Mouse (Mus musculus) adrenal gland, adult 2 months (tissue): Measurements from ENCODE around the gene Cadps. TPM values are rescaled to one million over a fixed set of nuclear protein-coding genes. Genes with fewer than 3 reads are reported as not detected.

Source experiments
- DNase-seq: peaks from one replicate; pipeline ENCODE4 v3.0.0; 2021
- long read RNA-seq: library from polyadenylated mRNA; stranded (forward); transcript quantifications from one replicate; pipeline ENCODE4 v2.0.0, GENCODE M21; 2021
- polyA plus RNA-seq: library from polyadenylated mRNA; depleted of rRNA; stranded (reverse); fragments of >200 nt; gene quantifications from 2 replicates; pipeline ENCODE4 v1.2.3, GENCODE M21; 2012; rRNA removed
- total RNA-seq, 2 experiments: library from RNA; stranded (reverse); gene quantifications; 2 replicates each; pipeline ENCODE4 v1.2.3; 2021

Gene Cadps
- 10 to 100 TPM in 1 of 2 experiments, 1 to 10 TPM in 1; 8.8 to 10.9 TPM for total RNA-seq
- polyA plus RNA-seq = 1.3 and 2.1 TPM in 2 replicates
- long read RNA-seq, partial matches to known transcripts = 0 of 3 reads
- long read RNA-seq, other reads (novel, unspliced or antisense) = 3 of 3 reads

DNA sequence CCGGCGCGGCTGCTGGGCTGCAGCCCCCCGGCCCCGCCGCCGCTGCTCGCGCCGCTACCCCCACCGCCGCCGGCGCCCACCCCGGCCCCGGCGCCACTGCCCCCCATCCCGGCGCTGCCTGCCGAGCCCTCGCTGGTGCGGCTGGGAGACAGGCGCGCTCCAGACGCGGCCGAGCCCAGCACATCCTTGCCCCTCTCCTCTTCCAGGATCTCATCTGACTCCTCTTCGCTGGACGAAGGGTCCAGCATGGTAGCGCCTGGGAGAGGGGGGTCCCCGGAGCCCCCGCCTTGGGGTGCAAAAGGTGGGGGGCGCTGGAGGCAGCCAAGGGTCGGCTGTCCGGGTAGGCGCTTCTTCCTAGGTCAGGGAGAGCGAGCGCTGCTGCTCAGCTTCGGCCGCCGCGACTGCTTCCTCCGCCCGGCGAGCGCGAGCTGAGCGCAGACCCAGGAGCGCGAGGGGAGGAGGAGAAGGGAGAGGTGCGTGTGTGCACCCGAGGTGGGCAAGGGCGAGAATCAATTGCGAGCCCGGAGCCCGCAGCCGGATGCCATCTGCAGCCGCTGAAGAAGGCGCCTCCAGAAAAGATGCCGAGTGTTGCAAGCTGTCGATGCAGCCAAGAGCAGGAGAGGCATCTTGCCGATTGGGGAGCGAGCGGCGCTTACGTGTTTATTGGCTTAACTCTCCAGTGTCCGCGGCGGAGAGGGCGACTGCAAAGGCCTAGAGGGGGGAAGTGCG, at the start of gene Cadps:
TSS of gene Cadps (minus strand) at position 589 of the 729 bp plus-strand sequence.
- DNase-seq = peak; percentile 19

DNA sequence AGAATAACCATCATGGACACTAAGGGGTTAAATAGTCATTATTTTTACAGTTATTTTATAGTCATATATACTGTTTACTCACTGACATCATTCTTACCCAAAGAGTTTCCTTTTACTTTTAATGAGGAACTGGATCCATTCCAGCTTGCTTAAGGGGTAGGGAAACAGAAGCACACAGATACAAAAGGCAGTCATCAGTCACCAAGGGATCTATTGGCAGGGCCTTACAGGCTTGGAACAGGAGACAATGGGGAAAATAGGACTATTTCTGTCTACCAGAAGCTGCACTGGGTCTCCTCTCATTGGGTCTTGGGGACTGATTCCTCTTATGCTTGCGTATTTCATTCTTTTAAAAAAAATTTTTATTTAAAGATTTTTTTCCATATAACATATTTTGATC, 46.7 kb upstream of the Cadps start:
- DNase-seq = no peak

- no peak for DNase-seq
These were observed 42.4 kb upstream of the Cadps start for GRCm38 (mm10) chr14:12865258-12865657.

GRCm38 (mm10) chr14:12843860-12844259, 21.0 kb upstream of the Cadps start:
- no peak for DNase-seq

DNA sequence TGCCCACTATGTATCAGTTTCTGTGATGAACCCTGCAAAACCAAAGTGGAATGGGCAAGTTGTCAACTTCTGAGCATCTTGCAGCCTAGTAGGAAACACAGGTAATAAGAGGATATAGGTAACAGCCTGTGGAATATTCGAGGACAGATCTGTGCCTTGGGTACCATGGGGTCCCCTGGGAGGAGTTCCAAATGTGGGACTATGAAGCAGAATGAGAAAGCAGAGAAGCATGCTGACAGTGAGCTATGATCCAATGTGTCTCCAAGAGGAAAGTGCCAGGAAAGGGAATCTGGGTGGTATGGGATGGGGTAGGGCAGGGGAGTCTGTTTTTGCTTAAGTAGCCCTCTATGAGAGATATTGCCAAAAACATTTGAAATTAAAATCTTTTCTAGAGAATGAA, 16.6 kb upstream of the Cadps start:
- no peak for DNase-seq

DNA sequence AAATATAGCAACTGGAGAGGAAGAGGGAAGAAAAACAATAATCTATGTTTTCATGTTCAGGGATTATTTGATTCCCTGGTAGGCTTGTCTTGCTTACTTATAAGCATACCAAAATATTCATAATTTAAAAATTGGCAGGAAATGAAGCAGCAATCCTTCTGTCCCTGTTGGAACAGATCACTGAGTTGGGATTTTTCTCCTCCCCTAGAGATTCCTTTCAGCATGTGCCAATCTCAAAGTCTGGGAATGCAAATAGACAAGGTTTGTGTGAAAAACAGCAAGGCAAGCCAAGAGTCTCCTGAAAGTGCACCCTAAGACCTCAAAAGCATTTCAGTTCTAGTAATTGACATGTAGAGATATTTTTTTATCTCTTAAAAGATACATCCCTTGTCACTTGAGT, 16.1 kb upstream of the Cadps start:
- no peak for DNase-seq

- no peak for DNase-seq
These were observed 15.4 kb upstream of the Cadps start for GRCm38 (mm10) chr14:12838323-12838722.

DNA sequence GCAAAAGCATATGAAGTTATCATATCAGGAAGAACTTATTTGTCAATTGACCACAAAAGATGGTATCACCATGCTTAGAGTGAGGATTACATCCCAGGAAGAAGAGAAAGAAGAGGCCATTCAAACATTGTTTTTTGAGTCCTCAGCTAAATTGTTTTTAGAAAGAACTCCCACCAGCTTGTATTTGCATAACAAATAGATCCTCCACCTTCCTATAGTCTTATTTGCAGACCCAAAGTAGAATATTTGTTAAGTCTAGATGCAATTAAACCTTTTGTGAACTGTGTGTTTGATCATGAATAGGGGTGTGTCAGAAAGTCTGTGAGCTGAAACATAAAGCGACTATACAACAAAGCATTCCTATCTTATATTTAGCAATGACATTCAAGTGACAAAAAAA, 15.0 kb upstream of the Cadps start:
- no peak for DNase-seq

DNA sequence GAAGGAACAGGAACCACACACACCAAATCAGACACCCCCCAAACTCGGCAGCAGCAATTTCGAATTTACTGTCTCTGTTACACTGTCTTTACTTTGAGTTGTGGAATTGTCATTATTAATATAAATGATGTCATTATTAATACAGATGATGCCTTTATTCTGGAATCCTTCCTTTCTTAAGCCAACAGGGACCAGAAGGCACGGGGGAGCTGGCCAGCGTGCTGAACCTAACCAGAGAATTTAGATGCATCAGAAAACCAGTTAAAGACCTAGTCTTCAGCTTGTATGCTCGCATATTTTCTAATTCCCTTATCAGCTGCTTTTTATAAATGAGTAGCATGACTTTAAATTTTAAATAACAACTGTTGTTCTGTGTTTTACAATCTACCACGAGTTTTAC, 902 bp upstream of the Cadps start:
- peak; percentile 18 for DNase-seq

- peak; percentile 55 for DNase-seq
These were observed 918 bp downstream of the Cadps start for GRCm38 (mm10) chr14:12821831-12822490.

DNA sequence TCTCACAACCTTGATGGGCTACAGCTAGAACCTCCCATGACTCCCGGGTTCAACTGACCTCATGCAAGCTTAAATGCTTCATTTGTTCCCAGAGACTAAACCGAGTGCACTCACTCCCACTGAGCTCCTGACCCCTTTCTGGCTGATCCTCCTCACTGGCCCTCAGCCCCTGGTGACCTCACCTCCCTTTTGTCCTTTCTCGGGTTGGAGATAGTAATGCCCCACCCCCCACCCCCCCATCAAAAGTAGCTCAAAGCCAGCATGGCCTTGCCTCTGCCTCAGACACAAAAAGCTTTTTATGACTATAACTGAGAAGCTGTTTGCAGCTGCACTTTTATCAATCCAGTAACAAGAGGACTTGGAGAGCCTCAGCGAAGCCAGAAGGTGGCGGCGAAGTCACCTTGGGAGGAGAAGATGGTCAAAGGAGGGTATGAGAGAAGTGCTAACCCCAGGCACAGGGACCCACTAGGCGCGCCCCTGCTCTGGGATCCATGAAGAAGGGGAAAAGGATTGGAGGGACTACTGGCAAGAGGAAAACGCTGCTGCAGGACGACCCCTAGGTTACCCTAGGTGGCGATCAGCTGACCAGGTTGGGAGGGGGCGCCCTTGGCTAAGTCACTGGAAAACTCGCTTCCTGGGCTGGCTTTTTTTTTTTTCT, 1.6 kb downstream of the Cadps start:
- DNase-seq = no peak

GRCm38 (mm10) chr14:12820149-12820548, 2.7 kb downstream of the Cadps start:
- DNase-seq = no peak

- no peak for DNase-seq
These were observed 4.4 kb downstream of the Cadps start for GRCm38 (mm10) chr14:12818442-12818841.

DNA sequence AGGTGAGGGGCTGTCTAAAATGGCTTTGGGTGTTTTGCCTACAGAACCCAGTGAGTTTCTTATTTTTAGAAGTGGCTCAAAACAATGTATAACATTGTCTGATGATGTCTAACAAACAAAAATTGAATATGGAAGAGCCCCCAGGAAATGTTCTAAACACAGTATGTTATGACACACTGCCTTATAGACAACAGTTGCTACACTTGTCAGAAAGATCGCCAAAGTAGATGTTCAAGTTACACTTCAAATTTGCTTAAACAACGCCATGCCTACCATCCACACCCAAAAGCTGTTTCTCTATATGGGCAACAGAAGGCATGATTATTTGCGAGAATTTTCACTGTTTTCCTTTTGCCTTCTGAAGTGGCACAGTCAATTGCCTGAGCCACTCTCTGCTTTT, 10.8 kb downstream of the Cadps start:
- no peak for DNase-seq

DNA sequence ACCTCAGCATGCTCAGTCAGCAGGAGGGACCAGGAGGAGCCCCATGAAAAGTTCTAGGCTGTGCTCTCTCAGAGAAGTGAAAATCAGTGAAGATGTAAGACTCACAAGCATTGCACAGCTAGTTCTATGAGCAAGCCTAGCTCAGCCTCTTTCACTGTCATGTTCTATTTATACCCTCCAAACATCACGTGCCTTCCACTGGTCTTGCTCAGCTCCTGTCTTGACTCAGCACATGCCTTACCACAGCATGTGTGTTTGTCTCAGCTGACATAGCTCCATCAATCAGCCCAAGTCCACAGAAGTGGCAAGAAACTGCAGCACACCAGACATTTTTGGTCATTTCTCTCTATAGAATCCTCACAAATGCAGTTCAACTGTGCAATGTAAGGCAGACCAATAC, 19.9 kb downstream of the Cadps start:
- no peak for DNase-seq

GRCm38 (mm10) chr14:12801100-12801499, 21.8 kb downstream of the Cadps start:
- DNase-seq = no peak

GRCm38 (mm10) chr14:12798926-12799325, 24.0 kb downstream of the Cadps start:
- no peak for DNase-seq

DNA sequence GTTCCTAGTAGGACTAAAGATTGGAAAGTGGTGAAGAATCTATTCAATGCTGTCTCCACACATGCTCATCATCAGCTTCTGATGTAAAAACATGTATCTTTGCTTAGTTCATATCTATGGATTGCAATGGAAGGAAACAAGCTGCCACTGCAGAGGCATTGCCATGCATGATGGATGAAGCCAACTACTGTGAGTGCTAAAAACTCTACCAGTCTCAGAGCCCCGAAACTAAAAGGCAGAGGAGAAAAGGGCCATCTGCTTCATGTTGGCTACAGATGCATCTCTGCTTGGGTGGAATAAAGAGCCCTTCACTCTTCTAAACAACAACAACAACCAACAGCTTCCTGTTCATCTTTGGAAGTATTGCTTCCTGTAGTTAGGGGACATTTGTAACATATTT, 38.6 kb downstream of the Cadps start:
- DNase-seq = no peak

- no peak for DNase-seq
These were observed 42.9 kb downstream of the Cadps start for GRCm38 (mm10) chr14:12780016-12780415.

DNA sequence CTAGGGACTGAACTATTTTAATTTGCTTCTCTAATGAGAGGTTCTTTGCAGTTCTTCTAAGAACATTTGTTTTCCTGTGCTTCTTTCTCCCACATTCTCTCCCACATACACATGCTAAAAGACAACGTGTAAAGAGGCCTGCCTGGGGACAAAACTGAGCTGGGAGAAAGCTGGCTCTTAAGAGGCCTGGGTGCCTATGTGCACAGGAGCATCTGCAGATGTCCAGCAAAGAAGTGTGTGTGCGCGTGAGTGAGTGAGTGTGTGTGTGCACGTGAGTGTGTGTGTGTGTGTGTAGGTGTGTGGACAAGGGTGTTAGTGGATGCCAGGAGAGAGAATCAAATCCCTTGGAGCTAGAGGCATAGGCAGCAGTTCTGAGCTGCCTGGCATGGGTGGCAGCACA, 44.9 kb downstream of the Cadps start:
- DNase-seq = no peak

- no peak for DNase-seq
These were observed 54.0 kb downstream of the Cadps start for GRCm38 (mm10) chr14:12768870-12769269.

DNA sequence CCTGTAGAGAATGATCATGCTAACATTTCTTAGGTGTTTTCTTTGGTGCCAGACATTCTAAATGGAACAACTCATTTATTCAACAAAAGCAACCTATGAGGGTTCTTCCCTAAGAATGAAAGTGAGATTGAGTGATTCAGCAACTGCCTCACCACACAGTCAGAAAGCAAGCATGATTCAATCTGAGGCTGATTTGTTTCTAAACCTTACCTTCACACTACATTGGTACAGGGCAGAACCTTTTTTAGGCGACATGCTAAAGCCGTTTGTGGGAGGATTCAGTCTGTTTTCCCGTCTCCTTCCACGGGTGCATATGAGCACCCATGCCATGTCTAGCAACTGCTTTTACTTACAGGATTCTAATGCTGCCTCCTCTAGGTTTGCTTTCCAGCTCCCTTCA, 69.6 kb downstream of the Cadps start:
- DNase-seq = no peak

- no peak for DNase-seq
These were observed 71.1 kb downstream of the Cadps start for GRCm38 (mm10) chr14:12751821-12752220.
